8 mouse cellular contexts compared by ENCODE assay signal in the genomic region with DNA sequence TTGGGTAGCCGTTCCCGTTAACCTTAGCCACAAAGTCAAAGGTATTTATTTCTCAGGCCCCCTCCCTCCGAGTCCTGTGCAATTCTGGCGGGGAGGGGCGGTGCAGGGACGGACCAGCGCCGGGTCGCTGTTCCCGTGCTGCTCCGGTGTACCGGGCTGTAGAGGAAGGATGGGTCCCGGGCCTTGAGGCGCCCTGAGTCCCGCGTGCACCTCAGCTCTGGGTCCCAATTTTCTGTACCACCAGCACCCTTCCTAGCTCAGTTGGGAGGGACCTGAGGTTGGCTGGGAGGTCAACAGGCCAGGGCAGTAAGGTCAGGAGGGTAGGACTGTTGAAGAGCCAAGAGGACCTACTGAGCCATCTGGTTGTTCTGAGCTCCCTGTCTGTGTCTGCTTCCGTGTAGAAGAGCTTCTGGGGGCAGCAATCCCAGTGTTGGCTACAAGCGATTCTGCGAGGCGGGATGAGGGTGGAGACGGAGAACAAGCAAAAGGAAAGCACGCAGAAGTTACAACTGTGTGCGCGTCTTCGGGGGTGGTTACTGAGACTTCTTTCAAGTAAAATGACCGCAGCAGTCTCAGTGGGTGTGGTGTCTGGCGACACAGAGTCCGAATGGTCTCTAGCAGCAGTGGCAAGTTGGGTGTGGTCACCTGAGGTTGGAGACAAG. TPM values are rescaled to one million over a fixed set of nuclear protein-coding genes. Genes with fewer than 3 reads are reported as not detected.
DNase-seq lines count a peak whose midpoint lies in the region; ATAC-seq lines count a peak whose summit lies in the region.

No protein-coding gene starts in this region.

- peaks cover 26% of the 10 kb centered on the region for H3K36me3 ChIP-seq in heart, embryonic 15.5 days

- no peaks in the 10 kb centered on the region for H3K9me3 ChIP-seq in heart, embryonic 15.5 days (replicated peaks)

- DNase-seq in right cerebral cortex, adult 18-20 months, result peak; percentile 59
- no peak for DNase-seq in right cerebral cortex, postnatal 25 days
- DNase-seq in left cerebral cortex, adult 8-10 months (ENCODE audit: low spot score in 2 of 2), result peak; percentile 36 to 53
- peak; percentile 15 for DNase-seq in lung, postnatal 25 days (ENCODE audit: low spot score)
- peak; percentile 25 to 55 for DNase-seq in right cerebral cortex, postnatal 36 days (ENCODE audit: low spot score in 2 of 2)
- no peak for DNase-seq in spleen, adult 12 weeks (ENCODE audit: low spot score)

- no peaks in the 10 kb centered on the region for H3K27me3 ChIP-seq in heart, embryonic 15.5 days

- peaks cover 15% of the 10 kb centered on the region for H3K4me1 ChIP-seq in heart, embryonic 15.5 days (replicated peaks)

- peak overlapping the region; percentile 86 for H3K27ac ChIP-seq in heart, embryonic 15.5 days

- peak overlapping the region; percentile 86 for H3K4me2 ChIP-seq in heart, embryonic 15.5 days

- peak; percentile 21 for ATAC-seq in common myeloid progenitor, adult 5-6 weeks (replicated peaks; ENCODE audit: low read depth, poor library complexity, severe bottlenecking)
- ATAC-seq in heart, embryonic 15.5 days (replicated peaks; ENCODE audit: insufficient number of reproducible peaks, insufficient read depth, low FRiP score, low read depth), result peak; percentile 67

- H3K4me3 ChIP-seq in heart, embryonic 15.5 days, result peak overlapping the region; percentile 79

- H3K9ac ChIP-seq in heart, embryonic 15.5 days, result peak overlapping the region; percentile 81

- under 1% methylated on average over 28 of the region's 28 CpGs for WGBS in heart, embryonic 15.5 days

RNA-seq across cellular contexts. Expression of gene Zfp775, which starts 0.3 kb away (rescaled TPM):
- 2.1 and 3.3 TPM in 2 replicates for total RNA-seq in common myeloid progenitor, adult 5-6 weeks (2017)
- 5.7 and 7.3 TPM in 2 replicates for polyA plus RNA-seq in heart, embryonic 15.5 days (2015; fragmentation: Nextera tagmentation; extraction: Ambion mirVana)
- 1 to 10 TPM; 7.7 to 9.5 (median 7.8) TPM for total RNA-seq in left cerebral cortex, adult 8-10 months (2022)

RNA-seq across cellular contexts. Expression of gene Gm44965, which starts 8.5 kb away (rescaled TPM):
- total RNA-seq in common myeloid progenitor, adult 5-6 weeks (2017), result not detected in 2 replicates
- not detected in 2 replicates for polyA plus RNA-seq in heart, embryonic 15.5 days (2015; fragmentation: Nextera tagmentation; extraction: Ambion mirVana)
- total RNA-seq in left cerebral cortex, adult 8-10 months (2022), result 1 to 10 TPM in 1 of 4 experiments, not detected in 3; 1.6 TPM

RNA-seq across cellular contexts. Expression of gene Repin1, which starts 8.5 kb away (rescaled TPM):
- total RNA-seq in common myeloid progenitor, adult 5-6 weeks (2017), result 19.7 and 23.1 TPM in 2 replicates
- 23.4 and 28.1 TPM in 2 replicates for polyA plus RNA-seq in heart, embryonic 15.5 days (2015; fragmentation: Nextera tagmentation; extraction: Ambion mirVana)
- 10 to 100 TPM; 62.2 to 67.3 (median 64.6) TPM for total RNA-seq in left cerebral cortex, adult 8-10 months (2022)

RNA-seq across cellular contexts. Expression of gene Gm45021, which starts 12.8 kb away (rescaled TPM):
- not detected in 2 replicates for total RNA-seq in common myeloid progenitor, adult 5-6 weeks (2017)
- polyA plus RNA-seq in heart, embryonic 15.5 days (2015; fragmentation: Nextera tagmentation; extraction: Ambion mirVana), result 0.70 TPM in 1 of 2 replicates, not detected in the other
- not detected for total RNA-seq in left cerebral cortex, adult 8-10 months (2022)

RNA-seq across cellular contexts. Expression of gene AI854703, which starts 24.4 kb away (rescaled TPM):
- total RNA-seq in common myeloid progenitor, adult 5-6 weeks (2017), result 1.6 and 2.2 TPM in 2 replicates
- 0.94 and 1.0 TPM in 2 replicates for polyA plus RNA-seq in heart, embryonic 15.5 days (2015; fragmentation: Nextera tagmentation; extraction: Ambion mirVana)
- 10 to 100 TPM; 15.2 to 16.7 (median 16.1) TPM for total RNA-seq in left cerebral cortex, adult 8-10 months (2022)

Comparison
In these comparisons a context has a peak if more than half of its experiments do, and no peak if none do; other contexts are left out.
1. DNase-seq: peak in right cerebral cortex, adult 18-20 months (single experiment), left cerebral cortex, adult 8-10 months (2 of 2), lung, postnatal 25 days (single experiment) and right cerebral cortex, postnatal 36 days (2 of 2); none in right cerebral cortex, postnatal 25 days (single experiment) and spleen, adult 12 weeks (single experiment).